Mouse (Mus musculus): ENCODE results near the gene 4933400A11Rik. TPM values are rescaled to one million over a fixed set of nuclear protein-coding genes. Genes with fewer than 3 reads are reported as not detected.
A peak's percentile ranks its signal among the peaks of the same experiment; 100 is the strongest.

4933400A11Rik gene
- total and polyA plus RNA-seq, 3 experiments: not detected

DNA sequence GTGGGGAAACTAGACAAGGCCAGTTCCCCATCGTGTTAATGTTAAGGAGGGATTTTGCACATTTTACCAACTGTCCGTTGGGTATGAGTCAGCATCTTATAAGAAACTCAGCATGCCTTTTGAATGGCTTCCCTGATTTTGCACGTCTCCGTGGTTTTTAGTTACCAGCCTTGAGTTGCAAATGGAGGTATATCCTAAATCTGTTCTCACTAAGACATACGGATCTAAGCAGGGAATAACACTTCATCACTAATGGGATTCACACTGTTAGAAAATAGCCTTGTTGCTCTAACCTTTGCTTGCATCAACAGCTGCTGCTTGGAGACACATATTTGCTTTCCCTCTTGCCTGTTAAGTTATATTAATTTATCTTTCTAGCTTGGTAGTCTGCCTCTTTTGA, 31.9 kb upstream of the 4933400A11Rik start:
- intact Hi-C loops (cut with DNase I): no loop called here
- H3K9ac ChIP-seq (ENCODE audit: low read depth, low read length): no peak overlapping the region
- no peaks in the 10 kb centered on the region for H3K27me3 ChIP-seq (ENCODE audit: control insufficient read depth, insufficient read depth, low read length)

DNA sequence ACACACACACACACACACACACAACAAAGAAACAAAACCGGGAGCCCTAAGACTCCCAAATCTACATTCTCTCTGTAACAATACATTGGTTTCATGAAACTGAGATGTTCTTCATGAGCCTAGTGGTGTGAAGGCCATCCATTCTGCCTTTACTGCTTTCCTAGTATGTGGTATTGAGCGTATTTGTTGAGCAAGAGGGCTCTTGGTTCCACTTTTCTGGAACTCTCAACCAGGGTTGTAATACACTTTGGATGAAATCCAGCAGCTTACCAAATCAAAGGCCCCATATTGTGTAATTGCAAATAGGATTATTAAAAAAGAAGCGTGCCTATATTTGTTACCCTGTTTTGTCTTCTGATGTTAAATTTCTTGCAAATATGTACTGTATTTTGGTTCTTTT, 28.3 kb upstream of the 4933400A11Rik start:
- Histone ChIP-seq H3K79me2 (replicated peaks; ENCODE audit: control insufficient read depth, insufficient read depth, low read length) (no peaks in the 10 kb centered on the region), H3K27me3 (ENCODE audit: control insufficient read depth, insufficient read depth, low read length) (no peaks in the 10 kb centered on the region), H3K4me1 (ENCODE audit: control insufficient read depth, insufficient read depth, low read length) (no peaks in the 10 kb centered on the region), H3K27ac (no peak overlapping the region), H3K36me3 (ENCODE audit: control insufficient read depth, insufficient read depth, low read length) (no peaks in the 10 kb centered on the region), H3K9ac (ENCODE audit: low read depth, low read length) (no peak overlapping the region), H3K4me3 (no peak overlapping the region)
- intact Hi-C loops (cut with DNase I): loop anchor here (10.0 kb wide), 1 partner anchor 97 kb away; no protein-coding TSS in a partner anchor
- DNase-seq: no peak
- 78% methylated on average over 3 of the region's 3 CpGs for WGBS
- TF ChIP-seq POLR2A (IDR thresholded peaks at IDR 0.05; ENCODE audit: insufficient read depth, low read depth, low read length) (no peak), EP300 (IDR thresholded peaks at IDR 0.05; ENCODE audit: insufficient read depth, low read depth, low read length) (no peak), CTCF (IDR thresholded peaks at IDR 0.05) (no peak)

More for the DNA sequence above, 31.9 kb upstream of the 4933400A11Rik start:
- H3K4me3 ChIP-seq: no peak overlapping the region
- no peaks in the 10 kb centered on the region for H3K4me1 ChIP-seq (ENCODE audit: control insufficient read depth, insufficient read depth, low read length)
- H3K79me2 ChIP-seq (replicated peaks; ENCODE audit: control insufficient read depth, insufficient read depth, low read length): no peaks in the 10 kb centered on the region
- WGBS: 70% methylated on average over 5 of the region's 5 CpGs
- no peak overlapping the region for H3K27ac ChIP-seq
- H3K36me3 ChIP-seq (ENCODE audit: control insufficient read depth, insufficient read depth, low read length): no peaks in the 10 kb centered on the region
- DNase-seq: no peak
- TF ChIP-seq EP300 (IDR thresholded peaks at IDR 0.05; ENCODE audit: insufficient read depth, low read depth, low read length): no peak
- no peak for TF ChIP-seq POLR2A (IDR thresholded peaks at IDR 0.05; ENCODE audit: insufficient read depth, low read depth, low read length)
- no peak for TF ChIP-seq CTCF (IDR thresholded peaks at IDR 0.05)

DNA sequence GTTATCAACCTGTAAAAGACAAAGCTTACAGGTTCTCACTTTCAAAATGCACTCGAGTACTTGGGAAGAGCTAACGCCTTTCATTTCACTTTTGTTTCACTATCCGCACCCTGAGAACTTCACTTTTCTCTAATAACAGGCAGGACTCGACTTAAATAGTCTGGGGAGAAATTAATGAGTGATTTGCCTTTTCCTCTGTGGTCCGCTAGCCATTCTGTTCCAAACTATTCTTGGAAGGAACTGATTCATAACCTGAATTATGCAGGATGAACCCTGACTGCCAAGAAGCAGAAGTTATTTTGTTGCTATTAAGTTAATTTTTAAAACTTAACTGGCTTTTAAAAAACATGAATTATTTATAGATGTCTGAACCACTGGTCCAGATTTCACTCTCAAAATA, 26.4 kb upstream of the 4933400A11Rik start:
- no peak overlapping the region for H3K4me3 ChIP-seq

DNA sequence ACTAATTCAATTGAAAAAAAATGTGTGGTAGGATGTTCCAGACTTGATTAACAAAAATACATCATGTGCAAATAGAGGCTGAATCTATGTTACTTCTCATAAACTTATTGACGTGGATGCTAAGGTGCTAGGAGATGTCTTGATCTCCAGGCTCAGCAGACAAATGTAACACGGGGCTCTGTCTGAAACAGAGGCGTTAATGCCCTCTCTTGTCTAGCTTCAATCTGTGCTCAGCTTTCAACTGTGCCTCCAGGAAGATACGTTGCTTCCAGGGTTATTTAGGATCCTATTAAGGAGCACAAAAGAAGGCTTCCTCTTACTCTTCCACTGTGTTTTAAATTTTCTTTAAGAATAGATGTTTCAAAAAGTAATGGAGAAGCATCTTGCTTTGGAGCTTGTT, 20.8 kb upstream of the 4933400A11Rik start:
- intact Hi-C loops (cut with DNase I): loop anchor here (10.0 kb wide), 1 partner anchor 105 kb away; no protein-coding TSS in a partner anchor
- no peak overlapping the region for H3K27ac ChIP-seq
- H3K79me2 ChIP-seq (replicated peaks; ENCODE audit: control insufficient read depth, insufficient read depth, low read length): no peaks in the 10 kb centered on the region
- no peak overlapping the region for H3K4me3 ChIP-seq
- H3K9ac ChIP-seq (ENCODE audit: low read depth, low read length): no peak overlapping the region
- no peak for DNase-seq
- TF ChIP-seq EP300 (IDR thresholded peaks at IDR 0.05; ENCODE audit: insufficient read depth, low read depth, low read length) (no peak), POLR2A (IDR thresholded peaks at IDR 0.05; ENCODE audit: insufficient read depth, low read depth, low read length) (no peak), CTCF (IDR thresholded peaks at IDR 0.05) (no peak)
- H3K27me3 ChIP-seq (ENCODE audit: control insufficient read depth, insufficient read depth, low read length): no peaks in the 10 kb centered on the region
- H3K4me1 ChIP-seq (ENCODE audit: control insufficient read depth, insufficient read depth, low read length): no peaks in the 10 kb centered on the region
- no peaks in the 10 kb centered on the region for H3K36me3 ChIP-seq (ENCODE audit: control insufficient read depth, insufficient read depth, low read length)
- 76% methylated on average over 4 of the region's 4 CpGs for WGBS

More for the DNA sequence above, 26.4 kb upstream of the 4933400A11Rik start:
- no peaks in the 10 kb centered on the region for H3K79me2 ChIP-seq (replicated peaks; ENCODE audit: control insufficient read depth, insufficient read depth, low read length)
- no peaks in the 10 kb centered on the region for H3K27me3 ChIP-seq (ENCODE audit: control insufficient read depth, insufficient read depth, low read length)
- no peak overlapping the region for H3K9ac ChIP-seq (ENCODE audit: low read depth, low read length)
- H3K27ac ChIP-seq: no peak overlapping the region
- TF ChIP-seq POLR2A (IDR thresholded peaks at IDR 0.05; ENCODE audit: insufficient read depth, low read depth, low read length): no peak
- no peak for TF ChIP-seq EP300 (IDR thresholded peaks at IDR 0.05; ENCODE audit: insufficient read depth, low read depth, low read length)
- no peak for TF ChIP-seq CTCF (IDR thresholded peaks at IDR 0.05)
- H3K36me3 ChIP-seq (ENCODE audit: control insufficient read depth, insufficient read depth, low read length): no peaks in the 10 kb centered on the region
- no peak for DNase-seq
- no peaks in the 10 kb centered on the region for H3K4me1 ChIP-seq (ENCODE audit: control insufficient read depth, insufficient read depth, low read length)
- WGBS: 39% methylated on average over 5 of the region's 5 CpGs
- intact Hi-C loops (cut with DNase I): loop anchor here (10.0 kb wide), 1 partner anchor 99 kb away; no protein-coding TSS in a partner anchor

DNA sequence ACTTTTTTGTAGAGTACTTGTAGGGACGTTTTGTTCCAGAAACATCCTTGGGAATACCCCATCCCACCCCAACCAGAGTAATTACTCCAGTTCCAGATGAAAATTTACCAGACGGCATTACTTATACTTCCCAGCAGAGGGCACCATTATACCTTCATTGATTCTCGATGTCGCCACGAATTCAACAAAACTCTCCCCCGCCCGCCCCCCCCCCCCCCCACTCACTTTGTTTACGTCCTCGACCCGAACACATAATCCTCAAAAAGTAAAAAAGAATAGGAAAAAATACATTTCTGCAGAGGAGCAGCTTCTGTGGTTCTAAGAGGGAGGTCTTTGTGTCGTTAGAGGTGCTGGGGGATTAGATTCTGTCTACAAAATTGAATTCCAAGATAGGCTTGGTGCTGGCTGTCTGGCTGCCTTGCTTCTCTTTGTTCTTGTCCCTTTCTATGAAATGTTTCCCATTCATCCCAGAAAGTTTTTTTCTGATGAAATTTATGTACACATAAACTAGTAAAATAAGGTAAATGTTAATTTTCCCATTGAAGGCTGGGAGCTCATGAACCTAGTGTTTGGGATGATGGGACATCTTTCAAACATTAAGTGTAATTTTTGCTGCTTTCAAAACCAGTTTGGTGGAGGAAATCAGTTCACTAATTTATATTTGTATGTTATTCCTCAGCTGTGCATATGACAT, 19.7 kb upstream of the 4933400A11Rik start:
- intact Hi-C loops (cut with DNase I): loop anchor here (2.0 to 10.0 kb wide), 2 partner anchors 180 to 474 kb away; partner anchors contain the start of gene Hccs
- H3K27ac ChIP-seq: no peak overlapping the region; the same call in 1 of the 2 replicates
- DNase-seq: no peak
- H3K27me3 ChIP-seq (ENCODE audit: control insufficient read depth, insufficient read depth, low read length): no peaks in the 10 kb centered on the region
- peaks cover 1% of the 10 kb centered on the region; the same call in 1 of the 2 replicates for H3K4me1 ChIP-seq (ENCODE audit: control insufficient read depth, insufficient read depth, low read length)
- no peak overlapping the region for H3K9ac ChIP-seq (ENCODE audit: low read depth, low read length)
- no peaks in the 10 kb centered on the region for H3K36me3 ChIP-seq (ENCODE audit: control insufficient read depth, insufficient read depth, low read length)
- H3K4me3 ChIP-seq: no peak overlapping the region
- WGBS: 6% methylated on average over 11 of the region's 11 CpGs
- TF ChIP-seq POLR2A (IDR thresholded peaks at IDR 0.05; ENCODE audit: insufficient read depth, low read depth, low read length) (no peak), EP300 (IDR thresholded peaks at IDR 0.05; ENCODE audit: insufficient read depth, low read depth, low read length) (no peak), CTCF (IDR thresholded peaks at IDR 0.05) (peak; percentile 64)
- no peaks in the 10 kb centered on the region for H3K79me2 ChIP-seq (replicated peaks; ENCODE audit: control insufficient read depth, insufficient read depth, low read length)

DNA sequence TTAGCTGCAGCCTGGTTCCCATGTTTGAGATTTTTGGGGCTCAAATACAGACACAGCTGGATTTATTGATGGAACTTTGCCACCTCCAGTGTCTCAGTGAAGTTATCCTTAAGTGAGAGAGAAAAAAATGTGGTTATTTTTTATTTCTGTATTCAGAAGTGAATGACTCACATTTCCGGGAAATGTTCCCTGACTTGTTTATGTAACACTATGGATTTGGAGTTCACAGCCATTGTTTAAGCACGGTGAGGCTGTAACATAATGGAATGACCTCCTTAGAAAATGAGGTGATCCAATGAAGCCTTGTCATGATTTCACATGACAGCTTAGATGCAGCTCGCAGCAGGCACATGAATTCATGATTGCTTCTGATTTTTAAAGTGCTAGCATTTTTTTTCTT, 17.7 kb upstream of the 4933400A11Rik start:
- Histone ChIP-seq H3K79me2 (replicated peaks; ENCODE audit: control insufficient read depth, insufficient read depth, low read length) (no peaks in the 10 kb centered on the region), H3K36me3 (ENCODE audit: control insufficient read depth, insufficient read depth, low read length) (no peaks in the 10 kb centered on the region), H3K27ac (no peak overlapping the region), H3K4me1 (ENCODE audit: control insufficient read depth, insufficient read depth, low read length) (peaks cover 1% of the 10 kb centered on the region; the same call in 1 of the 2 replicates), H3K27me3 (ENCODE audit: control insufficient read depth, insufficient read depth, low read length) (no peaks in the 10 kb centered on the region), H3K4me3 (no peak overlapping the region), H3K9ac (ENCODE audit: low read depth, low read length) (no peak overlapping the region)
- no peak for DNase-seq
- TF ChIP-seq CTCF (IDR thresholded peaks at IDR 0.05): no peak
- TF ChIP-seq POLR2A (IDR thresholded peaks at IDR 0.05; ENCODE audit: insufficient read depth, low read depth, low read length): no peak
- no peak for TF ChIP-seq EP300 (IDR thresholded peaks at IDR 0.05; ENCODE audit: insufficient read depth, low read depth, low read length)
- intact Hi-C loops (cut with DNase I): loop anchor here (10.0 kb wide), 1 partner anchor 472 kb away; the partner anchor contains the start of gene Hccs
- 37% methylated on average over 3 of the region's 3 CpGs for WGBS
